Mouse (Mus musculus) G1E (cell line): ENCODE data around the gene Pagr1a. TPM values are rescaled to one million over a fixed set of nuclear protein-coding genes. Genes with fewer than 3 reads are reported as not detected.

Source experiments
- ATAC-seq: 2 replicates; pipeline ENCODE4 v1.8.0; 2016; ENCODE audit warnings: mild to moderate bottlenecking; ENCODE audit not compliant: insufficient number of reproducible peaks, poor library complexity, low FRiP score, severe bottlenecking; ENCODE audit errors: extremely low read depth
- DNase-seq: peaks from one replicate; pipeline ENCODE4 v3.0.0; 2012; ENCODE audit warnings: low spot score
- H3K27me3 ChIP-seq: 2 replicates; pipeline ENCODE4 v1.6.1; 2012; ENCODE audit warnings: mild to moderate bottlenecking, low read length, inconsistent platforms; ENCODE audit not compliant: insufficient read depth
- H3K36me3 ChIP-seq: replicated peaks from 2 replicates; pipeline ENCODE3; 2012; ENCODE audit warnings: mild to moderate bottlenecking, inconsistent platforms
- H3K4me1 ChIP-seq: 2 replicates; pipeline ENCODE4 v1.6.1; 2012; ENCODE audit warnings: low read depth, low read length, inconsistent platforms, mixed read lengths; ENCODE audit not compliant: insufficient read depth
- H3K4me3 ChIP-seq: 2 replicates; pipeline ENCODE4 v1.5.1; 2012; ENCODE audit warnings: low read depth, mild to moderate bottlenecking, inconsistent platforms, low read length, moderate library complexity, mixed read lengths
- H3K9me3 ChIP-seq: replicated peaks from 2 replicates; pipeline ENCODE4 v1.6.1; 2012; ENCODE audit warnings: inconsistent platforms
- CTCF ChIP-seq: IDR thresholded peaks from 2 replicates; pipeline ENCODE4 v1.5.1; 2012; ENCODE audit warnings: low read depth, low read length, inconsistent platforms, mixed read lengths
- GATA1 ChIP-seq: IDR thresholded peaks from 2 replicates; pipeline ENCODE4 v1.6.1; 2012; ENCODE audit warnings: borderline replicate concordance, low read length, inconsistent platforms, mixed read lengths
- GATA2 ChIP-seq: IDR thresholded peaks from 2 replicates; pipeline ENCODE4 v1.6.1; 2012; ENCODE audit warnings: low read depth, low read length, inconsistent platforms, borderline replicate concordance
- POLR2AphosphoS5 ChIP-seq: IDR thresholded peaks from 2 replicates; pipeline ENCODE4 v1.6.1; 2012; ENCODE audit warnings: low read depth, low read length, inconsistent platforms; ENCODE audit not compliant: insufficient replicate concordance
- TAL1 ChIP-seq: conservative IDR thresholded peaks from 2 replicates; pipeline ENCODE4 v1.6.1; 2012; ENCODE audit warnings: low read depth, low read length, inconsistent platforms, mixed read lengths
- polyA plus RNA-seq: library from polyadenylated mRNA; stranded (reverse); fragments of >175 nt; gene quantifications from 2 replicates; pipeline ENCODE4 v1.2.3, GENCODE M21; 2012
- total RNA-seq, 2 experiments: library from RNA; stranded (forward) in 1 of 2; stranded (reverse) in 1 of 2; fragments of 200-1000 nt in 1 of 2; fragments of >200 nt in 1 of 2; fragmentation: Nextera tagmentation in 1 of 2; gene quantifications; 2 replicates each; pipeline ENCODE4 v1.2.3; 2014 to 2017

Gene Pagr1a
- total RNA-seq (2014; fragmentation: Nextera tagmentation) (36.2 and 40.1 TPM in 2 replicates), total RNA-seq (2017) (46.5 and 51.2 TPM in 2 replicates), polyA plus RNA-seq (30.4 and 56.1 TPM in 2 replicates)

DNA sequence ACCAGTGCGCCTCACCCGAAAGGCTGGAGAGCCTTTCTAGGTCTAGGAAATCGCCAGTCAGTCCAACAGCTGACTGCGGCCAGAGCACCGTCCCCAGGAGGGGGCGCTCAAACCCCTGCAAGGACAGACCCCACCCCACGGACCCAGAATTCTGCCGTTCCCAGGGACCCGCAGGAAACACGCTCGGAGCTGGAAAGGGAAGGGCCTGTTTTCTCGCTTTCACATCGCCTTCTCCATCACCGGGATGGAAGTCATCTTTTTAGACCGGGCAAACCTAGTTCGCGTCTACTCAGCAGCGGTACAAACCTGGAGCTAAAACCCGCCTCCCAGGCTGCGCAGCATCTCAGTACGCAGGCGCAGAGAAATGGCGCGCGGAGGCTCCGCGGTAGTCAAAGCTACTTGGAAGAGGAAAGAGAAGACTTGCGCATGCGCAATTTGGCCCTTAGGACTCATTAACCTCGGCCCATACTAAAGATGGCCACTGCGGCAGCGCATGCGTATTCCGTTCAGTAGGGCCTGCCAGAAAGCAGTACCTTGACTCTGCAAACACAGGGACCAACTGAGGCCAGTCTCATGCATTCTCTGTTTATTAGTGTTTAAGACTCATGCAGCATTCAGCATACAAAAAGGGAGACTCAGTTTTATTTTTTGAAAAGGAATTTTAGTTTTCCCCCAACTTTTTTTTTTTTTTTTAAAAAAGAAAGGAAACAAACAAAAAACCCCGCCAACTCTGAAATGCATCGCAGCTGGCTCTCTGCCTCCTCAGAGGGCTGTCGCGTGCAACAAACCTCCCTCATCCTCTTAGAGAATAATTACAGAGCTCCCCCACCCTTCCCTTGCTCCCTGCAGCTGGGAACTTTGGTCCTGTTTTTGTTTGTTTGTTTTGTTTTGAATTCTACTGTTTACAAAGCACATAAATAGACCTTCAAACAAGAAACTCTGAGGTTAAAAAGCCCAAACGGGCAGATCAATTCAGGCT lies at the start of gene Pagr1a:
Pagr1a (minus strand) TSS at position 382 of the 979 bp plus-strand sequence.
- peaks cover 92% of the 10 kb centered on the region for H3K4me1 ChIP-seq

GRCm38 (mm10) chr7:127066317-127066716 lies 49.2 kb upstream of the Pagr1a start:
- Histone ChIP-seq H3K9me3 (0 out of 2 replicates have a peak, but pooled peaks cover 2% of the 10 kb centered on the region), H3K4me3 (no peak overlapping the region), H3K4me1 (peaks cover 4% of the 10 kb centered on the region; the same call in 1 of the 2 replicates), H3K27me3 (peaks cover 31% of the 10 kb centered on the region), H3K36me3 (no peaks in the 10 kb centered on the region)
- no peak for ATAC-seq
- no peak for DNase-seq
- TF ChIP-seq POLR2AphosphoS5, result no peak
- TF ChIP-seq GATA2, result no peak
- TF ChIP-seq GATA1, result no peak
- no peak for TF ChIP-seq TAL1
- TF ChIP-seq CTCF, result no peak

More for the DNA sequence above, at the start of gene Pagr1a:
- TF ChIP-seq CTCF (peak; percentile 81), POLR2AphosphoS5 (no peak)
- Histone ChIP-seq H3K27me3 (no peaks in the 10 kb centered on the region), H3K36me3 (peaks cover 76% of the 10 kb centered on the region), H3K4me3 (peak within 1 kb of the TSS; percentile 78), H3K9me3 (no peaks in the 10 kb centered on the region)
- DNase-seq (peak; percentile 83), ATAC-seq (peak; percentile 67)

- H3K27me3 ChIP-seq, result peaks cover 37% of the 10 kb centered on the region
- ATAC-seq, result no peak
- no peak for TF ChIP-seq POLR2AphosphoS5
- TF ChIP-seq CTCF, result 0 out of 2 replicates have a peak, but pooled peaks have one; percentile 5
- TF ChIP-seq GATA2, result no peak
- TF ChIP-seq GATA1, result no peak
- no peak for TF ChIP-seq TAL1
Measured at GRCm38 (mm10) chr7:127065538-127065937, 48.4 kb upstream of the Pagr1a start.

GRCm38 (mm10) chr7:127055026-127055585 lies 38.0 kb upstream of the Pagr1a start:
- Histone ChIP-seq H3K9me3 (no peaks in the 10 kb centered on the region), H3K27me3 (peaks cover 70% of the 10 kb centered on the region), H3K4me1 (peaks cover 6% of the 10 kb centered on the region; the same call in 1 of the 2 replicates), H3K4me3 (no peak overlapping the region), H3K36me3 (no peaks in the 10 kb centered on the region)
- no peak for TF ChIP-seq GATA1
- TF ChIP-seq CTCF, result no peak
- no peak for TF ChIP-seq TAL1
- TF ChIP-seq POLR2AphosphoS5, result no peak
- no peak for TF ChIP-seq GATA2
- no peak for DNase-seq
- ATAC-seq, result no peak

More at GRCm38 (mm10) chr7:127065538-127065937, 48.4 kb upstream of the Pagr1a start:
- no peak for DNase-seq
- Histone ChIP-seq H3K9me3 (0 out of 2 replicates have a peak, but pooled peaks cover 2% of the 10 kb centered on the region), H3K4me3 (no peak overlapping the region), H3K4me1 (peaks cover 4% of the 10 kb centered on the region; the same call in 1 of the 2 replicates), H3K36me3 (no peaks in the 10 kb centered on the region)

DNA sequence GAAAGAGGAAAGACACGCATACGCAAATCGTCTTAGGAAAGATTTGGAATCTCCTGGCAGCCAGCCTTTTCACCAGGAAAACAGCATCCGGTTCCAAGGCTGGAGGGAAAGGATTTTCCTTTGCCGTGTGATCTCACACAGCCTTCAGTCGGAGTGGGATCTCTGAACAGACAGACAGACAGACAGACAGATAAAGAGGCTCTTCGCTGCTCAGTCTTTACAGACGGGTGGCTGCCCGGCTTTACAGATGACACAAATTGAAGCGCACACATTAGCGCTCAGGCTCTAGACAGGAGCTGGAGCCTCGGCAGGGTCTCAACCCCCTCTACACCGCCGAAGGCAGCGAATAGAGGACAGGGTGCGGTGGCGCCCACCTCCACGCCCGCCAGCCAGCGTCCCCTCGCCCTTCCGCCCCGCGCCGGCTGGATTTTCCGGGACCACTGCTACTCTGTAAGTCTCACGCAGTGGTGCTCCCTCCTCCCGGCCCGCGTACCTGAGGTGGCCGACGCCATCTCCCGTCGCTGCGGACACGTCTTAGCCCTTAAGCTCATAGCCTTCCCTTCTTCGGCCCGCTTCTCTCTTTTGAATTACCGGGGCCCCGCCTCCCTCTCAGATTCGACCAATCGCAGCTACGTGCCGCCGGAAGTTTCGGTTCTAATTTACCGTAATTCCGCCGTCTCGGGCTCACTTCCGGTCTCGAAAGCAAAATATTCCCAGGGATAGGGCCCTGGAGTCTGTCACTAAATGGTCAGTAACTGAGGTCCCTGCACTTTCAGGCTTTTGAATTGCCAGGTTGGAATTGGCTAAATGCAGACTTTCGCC lies 24.9 kb upstream of the Pagr1a start, which contains the start of gene Kif22:
Kif22 (minus strand) TSS at position 621 of the 822 bp plus-strand sequence.
- TF ChIP-seq GATA2 (no peak), TAL1 (no peak), POLR2AphosphoS5 (no peak), CTCF (no peak), GATA1 (no peak)
- ATAC-seq, result peak; percentile 73
- Histone ChIP-seq H3K4me3 (peak within 1 kb of the TSS; percentile 100), H3K27me3 (no peaks in the 10 kb centered on the region), H3K9me3 (no peaks in the 10 kb centered on the region), H3K4me1 (peaks cover 35% of the 10 kb centered on the region), H3K36me3 (peaks cover 33% of the 10 kb centered on the region)
- DNase-seq, result peak; percentile 81
